Mouse (Mus musculus) lung, postnatal 0 days (tissue): ENCODE measurements around the gene Calcoco2. TPM values are rescaled to one million over a fixed set of nuclear protein-coding genes. Genes with fewer than 3 reads are reported as not detected.

Source experiments
- ATAC-seq: fragments of 200-750 bp; cut with Nextera tagmentation; 2 replicates; pipeline ENCODE4 v1.8.0; 2017; ENCODE audit warnings: moderate library complexity
- DNase-seq: peaks from one replicate; pipeline ENCODE4 v3.0.0-alpha.2; 2016; ENCODE audit warnings: low spot score
- H3K27ac ChIP-seq: fragments of 300-500 bp; sonication (generic); 2 replicates; pipeline ENCODE4 v1.5.1; 2014; ENCODE audit warnings: antibody characterized with exemption, mild to moderate bottlenecking, low read length, mixed read lengths
- H3K27me3 ChIP-seq: fragments of 300-500 bp; sonication (generic); replicated peaks from 2 replicates; pipeline ENCODE4 v1.6.1; 2014; ENCODE audit warnings: low read length, mixed read lengths; ENCODE audit not compliant: insufficient read depth
- H3K36me3 ChIP-seq: fragments of 300-500 bp; sonication (generic); 2 replicates; pipeline ENCODE4 v1.6.1; 2014; ENCODE audit warnings: low read length, mixed read lengths; ENCODE audit not compliant: insufficient read depth
- H3K4me1 ChIP-seq: fragments of 300-500 bp; sonication (generic); 2 replicates; pipeline ENCODE4 v1.6.1; 2014; ENCODE audit warnings: antibody characterized with exemption, low read depth, low read length, mixed read lengths; ENCODE audit not compliant: insufficient read depth
- H3K4me2 ChIP-seq: fragments of 300-500 bp; sonication (generic); replicated peaks from 2 replicates; pipeline ENCODE4 v1.6.1; 2014; ENCODE audit warnings: low read depth, mild to moderate bottlenecking, low read length, moderate library complexity, mixed read lengths
- H3K4me3 ChIP-seq: fragments of 300-500 bp; sonication (generic); 2 replicates; pipeline ENCODE4 v1.5.1; 2014; ENCODE audit warnings: low read depth, low read length
- H3K9ac ChIP-seq: fragments of 300-500 bp; sonication (generic); replicated peaks from 2 replicates; pipeline ENCODE4 v1.6.1; 2014; ENCODE audit warnings: low read depth, mild to moderate bottlenecking
- H3K9me3 ChIP-seq: fragments of 300-500 bp; sonication (generic); 2 replicates; pipeline ENCODE4 v1.6.1; 2016; ENCODE audit warnings: low read length, mixed read lengths
- CTCF ChIP-seq: IDR thresholded peaks from 2 replicates; pipeline ENCODE4 v1.5.1; 2016; ENCODE audit warnings: antibody characterized with exemption, mild to moderate bottlenecking
- EP300 ChIP-seq: IDR thresholded peaks from 2 replicates; pipeline ENCODE4 v1.6.1; 2016; ENCODE audit warnings: antibody characterized with exemption, mild to moderate bottlenecking, control low read depth
- WGBS: fragments of 180-500 bp; shearing (Covaris S2); extraction: QIAGEN DNeasy Blood & Tissue Kit; methylation state at CpG from one replicate; pipeline ENCODE4 v1.1.7; 2014; 5-methylcytosine and 5-hydroxymethylcytosine counted together
- polyA plus RNA-seq: library from polyadenylated mRNA; unstranded; fragments of >200 nt; fragmentation: Nextera tagmentation; extraction: Ambion mirVana; gene quantifications from 2 replicates; pipeline ENCODE4 v1.2.1, GENCODE M21; 2015

Gene Calcoco2
- polyA plus RNA-seq, result 0.74 and 0.98 TPM in 2 replicates

- 41% methylated on average over 14 of the region's 14 CpGs for WGBS
- Histone ChIP-seq H3K4me1 (no peaks in the 10 kb centered on the region), H3K4me3 (no peak within 1 kb of the TSS), H3K9ac (no peak within 1 kb of the TSS), H3K27me3 (no peaks in the 10 kb centered on the region), H3K36me3 (no peaks in the 10 kb centered on the region), H3K4me2 (no peak within 1 kb of the TSS), H3K9me3 (no peaks in the 10 kb centered on the region), H3K27ac (no peak within 1 kb of the TSS)
- DNase-seq (no peak), ATAC-seq (no peak)
- TF ChIP-seq EP300 (no peak), CTCF (no peak)
Observed at GRCm38 (mm10) chr11:96111751-96112150, at the start of gene Calcoco2. Gene Calcoco2 (minus strand): TSS chr11:96111964.

- no peak for TF ChIP-seq CTCF
- no peak for TF ChIP-seq EP300
- Histone ChIP-seq H3K27ac (no peak overlapping the region), H3K4me3 (no peak overlapping the region), H3K4me1 (no peaks in the 10 kb centered on the region), H3K9ac (no peak overlapping the region), H3K4me2 (no peak overlapping the region), H3K9me3 (no peaks in the 10 kb centered on the region), H3K27me3 (peaks cover 14% of the 10 kb centered on the region), H3K36me3 (no peaks in the 10 kb centered on the region)
- 54% methylated on average over 6 of the region's 6 CpGs for WGBS
- ATAC-seq (no peak), DNase-seq (no peak)
Observed at GRCm38 (mm10) chr11:96147471-96147870, 35.7 kb upstream of the Calcoco2 start.

- Histone ChIP-seq H3K36me3 (no peaks in the 10 kb centered on the region), H3K27ac (no peak overlapping the region), H3K4me1 (no peaks in the 10 kb centered on the region), H3K9me3 (no peaks in the 10 kb centered on the region), H3K27me3 (peaks cover 14% of the 10 kb centered on the region), H3K4me3 (no peak overlapping the region), H3K9ac (no peak overlapping the region), H3K4me2 (0 out of 2 replicates have a peak overlapping the region, but pooled peaks have one; percentile 25)
- peak; percentile 93 for TF ChIP-seq CTCF
- TF ChIP-seq EP300, result no peak
- ATAC-seq (peak; percentile 71), DNase-seq (peak; percentile 85)
- WGBS, result 2% methylated on average over 15 of the region's 15 CpGs
Observed at GRCm38 (mm10) chr11:96145622-96146270, 34.0 kb upstream of the Calcoco2 start.

GRCm38 (mm10) chr11:96143766-96144165 is 32.0 kb upstream of the Calcoco2 start:
- no peaks in the 10 kb centered on the region for H3K36me3 ChIP-seq
- 55% methylated on average over 4 of the region's 4 CpGs for WGBS
- H3K9ac ChIP-seq, result no peak overlapping the region
- no peaks in the 10 kb centered on the region for H3K4me1 ChIP-seq
- no peak overlapping the region for H3K27ac ChIP-seq
- ATAC-seq, result no peak
- H3K4me2 ChIP-seq, result no peak overlapping the region
- no peak for DNase-seq
- H3K4me3 ChIP-seq, result no peak overlapping the region
- no peaks in the 10 kb centered on the region for H3K9me3 ChIP-seq
- peaks cover 14% of the 10 kb centered on the region for H3K27me3 ChIP-seq
- TF ChIP-seq EP300 (no peak), CTCF (no peak)

- DNase-seq, result peak; percentile 28
- TF ChIP-seq CTCF (no peak), EP300 (no peak)
- Histone ChIP-seq H3K27ac (no peak overlapping the region), H3K9ac (no peak overlapping the region), H3K4me3 (no peak overlapping the region), H3K4me1 (no peaks in the 10 kb centered on the region), H3K4me2 (no peak overlapping the region), H3K9me3 (no peaks in the 10 kb centered on the region), H3K27me3 (peaks cover under 1% of the 10 kb centered on the region; the same call in 1 of the 2 replicates), H3K36me3 (no peaks in the 10 kb centered on the region)
- 13% methylated on average over 4 of the region's 4 CpGs for WGBS
- peak; percentile 30; the same call in 1 of the 2 replicates for ATAC-seq
Observed at GRCm38 (mm10) chr11:96140726-96141175, 29.0 kb upstream of the Calcoco2 start.

GRCm38 (mm10) chr11:96135847-96136246 is 24.1 kb upstream of the Calcoco2 start:
- no peak for ATAC-seq
- 84% methylated on average over 8 of the region's 8 CpGs for WGBS
- no peaks in the 10 kb centered on the region for H3K36me3 ChIP-seq
- no peaks in the 10 kb centered on the region for H3K9me3 ChIP-seq
- H3K27ac ChIP-seq, result no peak overlapping the region
- no peaks in the 10 kb centered on the region for H3K4me1 ChIP-seq
- H3K4me2 ChIP-seq, result no peak overlapping the region
- no peaks in the 10 kb centered on the region for H3K27me3 ChIP-seq
- no peak overlapping the region for H3K4me3 ChIP-seq
- no peak for DNase-seq
- H3K9ac ChIP-seq, result no peak overlapping the region
- TF ChIP-seq EP300 (no peak), CTCF (no peak)
